Mouse (Mus musculus): ENCODE measurements around the gene Zfp69.

The Zfp69 gene

GRCm38 (mm10) chr4:120925386-120925785 lies 26.1 kb downstream of the Zfp69 start:
- no peak for DNase-seq (ENCODE audit: low spot score in 2 of 2)

GRCm38 (mm10) chr4:120924554-120925299 lies 26.8 kb downstream of the Zfp69 start, which contains the start of gene Exo5:
Exo5 (minus strand) TSS chr4:120925017.
- peak; percentile 85 to 87 for DNase-seq (ENCODE audit: low spot score in 2 of 2)

GRCm38 (mm10) chr4:120921461-120921860 lies 30.0 kb downstream of the Zfp69 start:
- no peak for DNase-seq (ENCODE audit: low spot score in 2 of 2)

- no peak for DNase-seq (ENCODE audit: low spot score in 2 of 2)
Observed at GRCm38 (mm10) chr4:120914501-120914900, 37.0 kb downstream of the Zfp69 start.

GRCm38 (mm10) chr4:120913861-120914260 lies 37.6 kb downstream of the Zfp69 start:
- DNase-seq (ENCODE audit: low spot score in 2 of 2): no peak

- no peak for DNase-seq (ENCODE audit: low spot score in 2 of 2)
Observed at GRCm38 (mm10) chr4:120913443-120913842, 38.1 kb downstream of the Zfp69 start.

- DNase-seq (ENCODE audit: low spot score in 2 of 2): no peak
Observed at GRCm38 (mm10) chr4:120912866-120913265, 38.6 kb downstream of the Zfp69 start.

- DNase-seq (ENCODE audit: low spot score in 2 of 2): no peak
Observed at GRCm38 (mm10) chr4:120911086-120911485, 40.4 kb downstream of the Zfp69 start.

GRCm38 (mm10) chr4:120909558-120910150 lies 41.8 kb downstream of the Zfp69 start:
- DNase-seq (ENCODE audit: low spot score in 2 of 2): peak in 1 of 2 experiments; percentile 46

GRCm38 (mm10) chr4:120905644-120906043 lies 45.9 kb downstream of the Zfp69 start:
- DNase-seq (ENCODE audit: low spot score in 2 of 2): no peak

- DNase-seq (ENCODE audit: low spot score in 2 of 2): no peak
Observed at GRCm38 (mm10) chr4:120904533-120904932, 47.0 kb downstream of the Zfp69 start.

GRCm38 (mm10) chr4:120895810-120896584 lies 55.5 kb downstream of the Zfp69 start:
- no peak for DNase-seq (ENCODE audit: low spot score in 2 of 2)

GRCm38 (mm10) chr4:120895226-120895625 lies 56.3 kb downstream of the Zfp69 start:
- DNase-seq (ENCODE audit: low spot score in 2 of 2): peak in 1 of 2 experiments; percentile 6

- DNase-seq (ENCODE audit: low spot score in 2 of 2): no peak
Observed at GRCm38 (mm10) chr4:120894584-120894983, 56.9 kb downstream of the Zfp69 start.

- DNase-seq (ENCODE audit: low spot score in 2 of 2): no peak
Observed at GRCm38 (mm10) chr4:120893656-120894401, 57.7 kb downstream of the Zfp69 start.

- DNase-seq (ENCODE audit: low spot score in 2 of 2): no peak
Observed at GRCm38 (mm10) chr4:120892516-120892915, 59.0 kb downstream of the Zfp69 start.

- DNase-seq (ENCODE audit: low spot score in 2 of 2): no peak
Observed at GRCm38 (mm10) chr4:120891960-120892359, 59.5 kb downstream of the Zfp69 start.

GRCm38 (mm10) chr4:120890754-120891440 lies 60.6 kb downstream of the Zfp69 start:
- DNase-seq (ENCODE audit: low spot score in 2 of 2): no peak

GRCm38 (mm10) chr4:120888884-120889283 lies 62.6 kb downstream of the Zfp69 start:
- peak in 1 of 2 experiments; percentile 1 for DNase-seq (ENCODE audit: low spot score in 2 of 2)

GRCm38 (mm10) chr4:120887381-120888112 lies 64.0 kb downstream of the Zfp69 start:
- peak in 1 of 2 experiments; percentile 27 for DNase-seq (ENCODE audit: low spot score in 2 of 2)
